Mouse (Mus musculus): ENCODE results near the gene Mrgbp. TPM values are rescaled to one million over a fixed set of nuclear protein-coding genes. Genes with fewer than 3 reads are reported as not detected.

The Mrgbp gene
- total RNA-seq (2023), result 10 to 100 TPM; 54.9 to 60.0 TPM

GRCm38 (mm10) chr2:180581002-180581401 is at the start of gene Mrgbp:
Gene Mrgbp (plus strand): TSS chr2:180581304.

GRCm38 (mm10) chr2:180589123-180589831 is 8.2 kb downstream of the Mrgbp start, which contains the start of gene Ogfr:
Gene Ogfr (plus strand): TSS chr2:180589245.

GRCm38 (mm10) chr2:180597490-180597889 is 16.4 kb downstream of the Mrgbp start, which contains the start of gene Col9a3:
Gene Col9a3 (plus strand): TSS chr2:180597790.

Other genes with a start within 250 kb of the Mrgbp start
- not detected for gene Gata5, start 246.6 kb upstream of the Mrgbp start, total RNA-seq (2023)
- 10 to 100 TPM in 1 of 2 experiments, 1 to 10 TPM in 1; 9.2 to 20.6 TPM for gene Slco4a1, start 125.1 kb upstream of the Mrgbp start, total RNA-seq (2023)
- gene Ntsr1, start 81.3 kb upstream of the Mrgbp start, total RNA-seq (2023), result not detected
- gene Ogfr, start 7.9 kb downstream of the Mrgbp start, total RNA-seq (2023), result 10 to 100 TPM; 83.0 to 100.0 TPM
- gene Col9a3, start 16.5 kb downstream of the Mrgbp start, total RNA-seq (2023), result 1 to 10 TPM; 1.4 to 3.8 TPM
- gene Tcfl5, start 61.4 kb downstream of the Mrgbp start, total RNA-seq (2023), result not detected
- gene Dido1, start 128.7 kb downstream of the Mrgbp start, total RNA-seq (2023), result 100 to 1,000 TPM; 103 to 118 TPM
- 10 to 100 TPM; 54.4 to 57.1 TPM for gene Gid8, start 128.8 kb downstream of the Mrgbp start, total RNA-seq (2023)
- 10 to 100 TPM; 30.9 to 32.8 TPM for gene Slc17a9, start 144.0 kb downstream of the Mrgbp start, total RNA-seq (2023)
- gene Bhlhe23, start 195.6 kb downstream of the Mrgbp start, total RNA-seq (2023), result not detected

Measured in B cell, adult 67 days (primary cell).